Mouse (Mus musculus): Measurements from ENCODE around the gene Gtf2f2. TPM values are rescaled to one million over a fixed set of nuclear protein-coding genes. Genes with fewer than 3 reads are reported as not detected.

Gene Gtf2f2
- total RNA-seq, 2 experiments from 2014 or later: 13.5 to 16.2 TPM

Other genes with a start within 250 kb of the Gtf2f2 start
- gene Slc25a30, start 223.8 kb downstream of the Gtf2f2 start, total RNA-seq (2021): 10 to 100 TPM in 1 of 2 experiments, 1 to 10 TPM in 1; 9.3 to 12.7 TPM
- gene Tpt1, start 165.8 kb downstream of the Gtf2f2 start, total RNA-seq (2021): 1,000 to 10,000 TPM; 1,037 to 1,046 TPM
- 10 to 100 TPM; 14.6 to 18.9 TPM for gene Kctd4, start 55.9 kb downstream of the Gtf2f2 start, total RNA-seq (2021)
- 10 to 100 TPM; 21.9 to 22.5 TPM for gene Gpalpp1, start 99.9 kb upstream of the Gtf2f2 start, total RNA-seq (2021)
- gene Nufip1, start 100.0 kb upstream of the Gtf2f2 start, total RNA-seq (2021): 1 to 10 TPM; 7.5 to 7.9 TPM